Mouse (Mus musculus): ENCODE measurements around the gene Kcnk7.
A peak's percentile ranks its signal among the peaks of the same experiment; 100 is the strongest.
"Not testable (repeated sequence)": the region's sequence is repeated elsewhere in the genome, so short reads cannot be mapped to it uniquely, and the experiment has no call there.

Kcnk7 gene

DNA sequence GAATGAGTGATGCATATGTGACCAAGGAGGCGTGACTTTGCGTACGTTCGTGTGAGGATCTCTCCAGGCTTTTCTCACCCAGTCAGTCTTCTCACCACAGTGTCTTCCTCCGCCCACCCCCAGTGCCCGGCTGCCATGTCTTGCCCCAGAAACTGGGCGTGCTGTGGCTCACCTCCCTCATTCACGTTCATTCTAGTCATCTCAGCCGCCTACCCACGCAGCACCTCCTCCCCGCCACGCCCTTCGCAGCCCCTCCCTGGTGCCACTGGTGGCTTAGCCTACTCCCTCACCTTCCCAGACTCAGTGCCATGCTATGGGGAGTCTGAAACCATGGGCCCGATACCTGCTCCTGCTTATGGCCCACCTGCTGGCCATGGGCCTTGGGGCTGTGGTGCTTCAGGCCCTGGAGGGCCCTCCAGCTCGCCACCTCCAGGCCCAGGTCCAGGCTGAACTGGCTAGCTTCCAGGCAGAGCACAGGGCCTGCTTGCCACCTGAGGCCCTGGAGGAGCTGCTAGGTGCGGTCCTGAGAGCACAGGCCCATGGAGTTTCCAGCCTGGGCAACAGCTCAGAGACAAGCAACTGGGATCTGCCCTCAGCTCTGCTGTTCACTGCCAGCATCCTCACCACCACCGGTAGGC lies at the start of gene Kcnk7:
Gene Kcnk7 (plus strand): TSS at position 205 of the 638 bp plus-strand sequence.
- no peak for DNase-seq (ENCODE audit: low read depth, low spot score)

DNA sequence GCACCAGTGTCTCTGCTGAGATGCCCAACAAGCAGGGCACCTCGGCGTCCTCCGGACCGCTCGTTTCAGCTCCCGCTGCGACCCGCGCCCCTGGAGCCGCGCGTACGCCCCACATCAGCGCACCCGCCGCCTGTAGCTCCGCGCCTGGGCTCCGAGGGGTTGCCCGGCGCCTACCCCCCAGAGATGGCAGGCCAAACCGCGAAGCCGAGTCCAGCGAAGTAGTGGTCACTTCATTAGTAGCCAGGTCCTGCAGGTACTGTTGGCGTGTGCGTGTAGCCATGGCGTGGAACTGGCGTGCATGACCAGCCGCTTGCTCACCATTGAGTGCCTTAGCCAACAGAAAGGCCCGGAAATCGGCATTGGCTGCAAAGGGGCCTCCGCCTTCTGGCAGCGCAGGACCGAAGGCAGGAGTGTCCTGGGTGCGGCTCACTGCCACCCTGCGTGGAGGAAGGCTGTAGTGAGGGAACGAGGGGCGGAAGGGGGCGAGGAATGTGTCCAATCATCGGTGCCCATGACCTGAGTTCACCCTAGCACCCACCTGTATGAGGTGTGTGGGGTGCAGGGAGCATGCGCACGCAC lies 49.4 kb upstream of the Kcnk7 start:
- no peak for DNase-seq (ENCODE audit: low read depth, low spot score)

DNA sequence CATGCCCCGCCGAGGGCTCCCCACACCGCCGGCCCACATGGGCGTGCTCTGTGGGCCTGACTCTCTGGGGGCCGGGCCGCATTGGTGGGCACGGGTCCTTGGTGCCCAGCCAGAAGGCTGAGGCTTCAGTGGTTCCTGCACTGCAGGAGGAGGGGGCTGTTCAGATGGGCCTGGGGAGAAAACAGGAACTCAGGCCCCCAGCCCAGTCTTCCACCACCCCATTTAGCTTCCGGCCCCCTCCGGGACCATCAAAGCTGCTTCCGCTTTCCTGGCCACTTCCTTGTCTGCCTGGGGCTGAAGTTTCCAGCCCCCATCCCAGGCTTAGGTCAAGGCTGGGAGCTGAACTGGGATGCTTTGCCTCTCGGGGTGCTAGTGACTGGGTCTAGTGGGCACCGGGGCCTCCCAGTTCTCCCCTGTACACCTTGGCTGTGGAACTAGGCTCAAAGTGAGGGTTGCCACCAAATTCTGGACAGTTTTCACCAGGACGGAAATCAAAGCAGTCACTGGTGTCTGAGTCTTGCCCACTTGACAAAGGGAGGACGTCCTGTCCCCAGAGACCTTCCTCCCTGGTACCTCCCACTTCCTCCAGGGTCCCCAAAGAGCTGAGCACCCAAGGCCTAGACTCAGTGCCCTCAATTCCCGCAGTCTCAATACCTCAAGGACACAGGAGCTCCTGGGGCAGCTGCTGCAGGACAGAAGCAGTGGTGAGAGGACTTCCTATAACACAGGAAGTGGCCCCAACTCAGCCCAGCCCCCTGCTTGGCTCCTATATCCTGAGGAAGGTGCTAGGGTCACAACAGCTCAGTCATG lies 43.0 kb upstream of the Kcnk7 start:
- no peak for DNase-seq (ENCODE audit: low read depth, low spot score)

DNA sequence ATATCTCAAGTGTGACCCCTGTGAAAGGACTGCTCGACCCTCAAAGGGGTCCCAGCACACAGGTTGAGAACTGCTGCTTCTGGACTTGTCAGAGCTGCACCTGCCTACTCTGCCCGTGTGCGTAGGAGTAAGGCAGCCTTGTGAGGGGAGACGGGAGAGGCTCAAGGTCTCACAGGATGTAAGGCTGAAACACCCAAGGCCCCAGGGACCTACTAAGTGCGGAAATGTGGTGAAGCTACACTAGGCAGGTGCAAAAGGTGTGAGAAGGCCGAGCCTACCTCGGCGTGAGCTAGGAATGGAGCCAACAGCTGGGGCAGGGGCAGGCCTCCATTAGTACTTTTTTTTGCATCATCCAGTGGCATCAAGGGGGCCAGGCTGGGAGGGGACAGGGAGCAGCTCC lies 41.9 kb upstream of the Kcnk7 start:
- DNase-seq (ENCODE audit: low read depth, low spot score): no peak

DNA sequence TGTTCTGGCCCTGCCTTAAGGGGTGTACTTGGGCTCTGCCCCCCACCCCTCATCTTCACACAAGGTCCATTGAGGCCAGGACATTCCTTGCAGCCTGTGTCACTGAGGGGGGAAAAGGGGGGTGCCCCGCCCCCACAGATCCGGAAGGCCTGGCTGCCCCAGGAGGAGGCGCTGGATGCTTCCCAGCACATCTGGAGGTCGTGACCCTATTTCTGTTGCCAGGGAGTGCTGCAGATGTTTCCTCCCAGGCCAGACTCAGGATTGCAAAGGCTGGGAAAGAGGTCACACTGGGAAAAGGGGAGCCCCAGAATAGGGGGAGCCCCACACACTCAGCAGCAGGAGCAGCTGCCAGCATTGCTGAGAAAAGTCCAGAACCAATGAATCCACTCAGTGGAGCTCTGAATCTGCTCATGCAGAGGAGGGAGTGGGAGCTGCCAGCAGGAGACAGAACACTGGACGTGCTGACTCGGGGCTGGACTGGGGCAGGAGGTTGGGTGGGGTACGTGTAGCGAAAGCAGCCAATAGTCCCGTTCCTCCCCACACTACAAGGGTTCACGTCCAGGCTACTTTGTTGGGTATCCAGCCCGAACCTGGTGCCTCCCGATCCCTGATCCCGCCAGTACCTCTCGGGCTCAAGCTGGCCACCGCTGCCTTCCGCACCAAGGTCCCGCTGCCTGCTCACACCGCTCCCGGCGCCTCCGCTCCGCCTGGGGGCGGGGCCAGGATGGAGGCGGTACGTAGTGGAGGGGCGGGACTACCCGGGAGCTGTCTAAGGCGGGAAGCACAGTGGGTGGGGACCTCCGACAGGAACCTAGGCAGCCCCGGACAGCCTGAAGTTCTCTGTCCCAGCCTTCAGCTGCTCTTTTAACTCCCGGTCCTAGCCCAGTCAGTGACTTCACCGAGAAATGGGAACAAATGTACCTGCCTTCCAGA lies 40.9 kb upstream of the Kcnk7 start, which contains the start of gene Sipa1:
Gene Sipa1 (minus strand): TSS at position 727 of the 933 bp plus-strand sequence.
- DNase-seq (ENCODE audit: low read depth, low spot score): no peak

DNA sequence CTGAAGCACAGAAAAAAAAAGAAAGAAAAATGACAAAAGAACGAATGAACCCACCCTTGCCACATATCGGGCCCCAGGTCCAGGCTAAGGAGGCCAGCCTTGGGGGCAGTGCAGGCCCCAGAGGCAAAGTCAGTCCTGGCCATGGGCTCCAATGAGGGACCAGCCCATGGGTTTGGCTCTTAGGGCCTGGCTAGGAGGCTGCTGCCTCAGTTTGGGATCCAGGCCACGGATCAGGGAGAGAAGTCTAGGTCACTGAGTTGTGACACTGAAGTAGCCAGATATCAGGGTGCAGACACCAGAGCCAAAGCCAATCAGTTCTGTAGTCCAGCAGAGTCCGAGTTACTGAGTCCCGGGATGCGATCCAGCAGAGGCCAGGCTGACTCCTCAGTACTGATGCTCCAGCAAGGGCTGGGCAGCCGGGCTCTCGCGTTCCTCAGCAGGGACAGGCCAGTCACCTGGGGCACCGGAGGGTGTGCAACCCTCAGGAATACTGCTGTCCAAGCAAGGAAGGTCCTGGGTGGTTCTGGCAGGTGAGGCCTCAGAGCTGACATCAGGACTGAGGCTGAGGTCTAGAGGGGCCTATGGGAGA lies 39.4 kb upstream of the Kcnk7 start:
- no peak for DNase-seq (ENCODE audit: low read depth, low spot score)

DNA sequence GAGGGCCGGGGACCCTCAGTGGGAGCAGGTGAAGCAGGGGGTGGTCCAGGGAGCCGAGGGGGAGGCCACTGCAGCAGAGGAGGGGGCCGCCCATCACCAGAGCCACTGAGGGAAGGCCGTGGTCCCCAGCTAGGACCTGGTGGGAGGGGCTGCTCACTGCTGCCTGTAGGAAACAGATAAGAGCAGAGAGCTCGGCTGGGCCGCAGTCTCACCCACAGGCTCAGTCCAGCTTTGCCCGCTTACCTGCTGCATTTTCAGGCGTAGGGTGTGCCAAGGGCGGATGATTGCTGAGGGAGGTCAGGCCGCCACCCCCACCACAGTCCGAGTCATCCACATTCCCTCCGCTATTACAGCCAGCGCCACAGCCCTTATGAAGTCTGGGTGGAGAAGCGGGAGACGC lies 38.7 kb upstream of the Kcnk7 start:
- no peak for DNase-seq (ENCODE audit: low read depth, low spot score)

DNA sequence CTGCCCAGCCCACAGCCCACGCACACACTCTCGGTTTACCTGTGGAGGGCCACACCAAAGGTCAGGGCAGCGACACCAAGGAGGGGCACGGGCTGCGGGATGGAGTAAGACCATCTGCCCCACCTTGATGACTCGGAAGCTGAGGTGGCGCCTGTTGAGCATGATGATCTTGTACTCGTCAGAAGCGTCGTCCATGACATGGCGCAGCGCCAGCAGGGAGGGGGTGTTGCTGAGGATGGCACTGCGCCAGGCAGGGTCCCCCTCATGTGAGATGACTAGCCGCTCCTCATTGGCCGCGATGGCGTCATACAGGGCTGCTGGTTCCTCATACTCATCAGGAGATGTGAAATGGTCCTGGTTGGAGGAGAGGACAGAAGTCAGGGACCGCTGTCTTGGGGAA lies 37.8 kb upstream of the Kcnk7 start:
- DNase-seq (ENCODE audit: low read depth, low spot score): no peak

DNA sequence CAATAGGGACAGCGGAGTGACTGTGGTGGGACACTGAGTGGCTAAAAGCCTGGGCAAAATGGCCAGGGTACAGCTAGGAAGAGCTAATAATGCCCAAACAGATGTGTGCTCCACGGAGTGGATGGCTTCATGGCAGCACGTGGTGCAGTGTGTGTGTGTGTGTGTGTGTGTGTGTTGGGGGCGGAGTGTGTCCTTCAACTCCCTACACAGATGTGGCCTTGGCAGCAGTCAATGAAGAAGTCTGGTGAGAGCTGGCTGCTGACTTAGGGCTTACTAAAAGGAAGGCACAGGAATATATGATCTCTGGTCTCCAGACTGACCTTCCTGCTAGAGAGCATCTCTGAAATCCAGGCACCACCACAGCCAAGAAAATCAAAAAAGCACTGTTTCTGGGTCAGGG lies 35.8 kb upstream of the Kcnk7 start:
- no peak for DNase-seq (ENCODE audit: low read depth, low spot score)

DNA sequence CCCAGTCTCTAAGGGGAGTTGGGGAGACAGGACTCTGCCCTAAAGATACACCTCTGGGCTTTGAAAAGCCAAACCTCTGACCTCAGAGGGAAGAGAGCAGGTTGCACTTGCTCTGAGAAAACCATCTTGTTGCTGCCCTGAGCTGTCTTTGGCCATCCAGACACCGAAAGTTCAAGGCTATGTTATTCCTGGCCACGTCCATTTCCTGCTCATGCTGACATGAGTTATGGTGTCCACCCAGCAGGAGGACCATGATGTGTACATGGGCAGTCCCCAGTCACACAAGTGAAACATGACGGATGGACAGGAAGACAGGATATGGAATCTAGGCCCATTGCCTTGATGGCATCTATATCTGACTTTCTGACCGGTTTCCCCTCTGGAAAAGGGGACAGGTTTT lies 23.7 kb upstream of the Kcnk7 start:
- DNase-seq (ENCODE audit: low read depth, low spot score): no peak

DNA sequence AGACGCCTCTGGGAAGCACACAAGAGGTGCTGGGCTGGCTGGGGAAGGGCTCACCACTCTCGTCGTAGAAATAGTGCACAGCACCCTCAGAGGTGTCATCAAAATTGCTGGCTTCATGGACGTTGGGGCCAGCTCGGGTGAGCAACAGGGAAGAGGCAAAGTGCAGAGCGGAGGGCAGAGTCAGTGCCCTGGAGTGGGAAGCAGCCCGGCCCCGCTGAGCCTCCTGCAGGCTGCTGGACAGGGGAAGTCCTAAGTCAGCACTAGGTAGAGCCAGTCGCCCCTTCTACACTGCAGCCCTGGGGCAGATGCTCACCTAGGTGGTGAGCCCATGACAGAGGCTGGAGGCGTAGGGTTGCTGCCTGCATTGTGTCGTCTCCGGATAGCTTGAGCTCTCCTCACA lies 19.9 kb upstream of the Kcnk7 start:
- no peak for DNase-seq (ENCODE audit: low read depth, low spot score)

DNA sequence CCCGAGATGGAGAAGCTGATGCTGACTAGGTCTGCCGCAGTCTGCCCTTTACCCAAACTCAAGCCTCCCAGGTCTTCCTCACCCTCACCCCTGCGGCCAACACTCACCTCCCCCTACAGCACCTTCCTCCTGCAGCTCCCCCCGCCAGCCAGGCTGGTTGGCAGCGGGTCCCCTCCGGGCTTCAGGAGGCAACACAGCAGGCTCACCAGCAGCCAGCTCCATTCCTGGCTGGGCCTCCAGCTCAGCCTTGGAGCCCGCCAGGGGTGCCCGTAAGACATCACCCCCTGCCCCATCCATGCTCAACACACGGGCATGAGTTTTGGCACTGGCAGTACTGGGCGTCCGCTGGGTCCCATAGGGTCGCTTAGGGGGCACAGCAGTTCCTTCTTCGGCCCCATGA lies 19.2 kb upstream of the Kcnk7 start:
- DNase-seq (ENCODE audit: low read depth, low spot score): no peak

DNA sequence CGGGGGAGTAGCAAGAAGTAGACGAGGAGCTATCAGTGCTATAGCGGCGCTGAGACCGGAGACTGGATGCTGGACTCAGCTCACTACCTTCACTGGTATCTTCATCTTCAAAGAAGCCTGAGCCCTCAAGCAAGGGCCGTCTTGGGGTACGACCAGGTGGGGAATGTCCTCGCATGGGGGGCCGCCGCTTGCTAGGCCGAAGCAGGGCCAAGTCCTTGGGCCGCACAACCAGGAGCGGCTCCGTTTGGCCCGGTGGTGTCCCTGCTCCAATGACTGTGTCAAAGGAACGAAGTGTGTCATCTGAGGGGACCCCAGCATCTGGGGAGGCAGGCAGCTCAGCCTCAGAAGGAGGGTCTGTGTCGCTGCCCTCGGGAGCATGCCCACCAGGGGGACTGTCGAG lies 18.7 kb upstream of the Kcnk7 start:
- DNase-seq (ENCODE audit: low read depth, low spot score): no peak

DNA sequence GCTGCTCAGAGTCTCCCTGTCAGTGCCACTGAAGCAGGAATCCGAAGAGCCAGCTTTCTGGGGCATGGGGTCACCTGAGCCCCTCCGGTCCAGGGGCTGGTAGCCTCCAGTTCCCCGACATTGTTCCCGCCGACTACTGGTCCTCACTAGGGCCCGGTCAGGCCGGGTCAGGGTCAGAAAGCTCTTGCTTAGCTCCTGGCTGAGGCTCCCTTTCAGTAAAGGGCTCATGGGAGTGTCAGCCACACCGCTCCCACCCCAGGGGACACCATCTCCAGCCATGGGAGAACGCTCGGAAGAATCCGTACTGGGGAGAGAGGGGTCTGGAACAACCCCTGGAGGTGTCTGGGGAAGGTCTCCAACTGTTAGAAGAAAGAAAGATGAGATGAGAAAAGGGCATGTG lies 18.3 kb upstream of the Kcnk7 start:
- DNase-seq (ENCODE audit: low read depth, low spot score): no peak

DNA sequence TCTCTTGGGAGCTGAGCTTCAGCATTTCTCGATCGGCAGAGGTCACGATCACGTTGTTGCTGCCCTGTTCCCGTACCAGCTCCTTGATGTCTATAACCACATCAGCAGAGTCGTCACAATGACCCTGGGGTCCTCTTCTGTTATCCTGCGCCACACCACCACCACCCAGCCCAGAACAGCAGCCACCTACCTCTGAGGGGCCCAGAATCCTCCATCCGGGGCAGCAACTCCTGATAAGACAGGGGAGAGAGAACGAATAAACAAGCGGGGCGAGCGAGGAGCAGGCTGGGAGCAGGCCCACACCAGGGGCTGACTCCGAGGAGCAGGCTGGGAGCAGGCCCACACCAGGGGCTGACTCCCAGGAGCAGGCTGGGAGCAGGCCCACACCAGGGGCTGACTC lies 17.7 kb upstream of the Kcnk7 start:
- no peak for DNase-seq (ENCODE audit: low read depth, low spot score)

DNA sequence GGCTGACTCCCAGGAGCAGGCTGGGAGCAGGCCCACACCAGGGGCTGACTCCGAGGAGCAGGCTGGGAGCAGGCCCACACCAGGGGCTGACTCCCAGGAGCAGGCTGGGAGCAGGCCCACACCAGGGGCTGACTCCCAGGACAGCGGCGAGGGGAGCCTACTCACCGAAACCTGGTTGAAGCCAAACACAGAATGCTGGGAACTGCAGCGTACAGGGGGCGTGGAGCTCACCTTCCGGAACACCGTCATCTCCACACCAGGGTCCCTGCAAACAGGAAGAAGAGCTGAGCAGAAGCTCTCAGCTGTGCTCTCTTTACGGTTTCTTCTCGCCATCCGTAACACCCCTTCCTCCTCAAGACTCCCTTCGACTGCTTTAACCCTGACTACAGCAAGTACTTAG lies 17.2 kb upstream of the Kcnk7 start:
- DNase-seq (ENCODE audit: low read depth, low spot score): not testable (repeated sequence)

DNA sequence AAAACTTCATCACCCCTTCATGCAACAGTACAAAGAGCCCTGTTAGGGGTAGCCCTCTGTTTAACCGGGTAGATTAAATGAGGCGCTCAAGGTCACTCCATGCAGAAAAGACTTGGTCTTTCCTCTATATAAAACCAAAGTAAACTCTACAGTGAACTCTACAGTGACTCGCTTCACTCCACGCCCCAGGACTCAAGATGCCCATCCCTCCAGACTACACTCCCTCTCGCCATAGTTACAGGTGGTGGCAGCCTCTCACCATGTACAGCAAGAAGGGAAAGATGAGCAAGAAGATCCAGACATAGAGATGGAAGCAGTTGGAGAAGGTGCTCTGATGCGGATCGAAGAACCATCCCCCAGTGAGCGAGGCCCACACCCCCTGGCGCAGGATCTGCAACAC lies 16.4 kb upstream of the Kcnk7 start:
- DNase-seq (ENCODE audit: low read depth, low spot score): no peak

DNA sequence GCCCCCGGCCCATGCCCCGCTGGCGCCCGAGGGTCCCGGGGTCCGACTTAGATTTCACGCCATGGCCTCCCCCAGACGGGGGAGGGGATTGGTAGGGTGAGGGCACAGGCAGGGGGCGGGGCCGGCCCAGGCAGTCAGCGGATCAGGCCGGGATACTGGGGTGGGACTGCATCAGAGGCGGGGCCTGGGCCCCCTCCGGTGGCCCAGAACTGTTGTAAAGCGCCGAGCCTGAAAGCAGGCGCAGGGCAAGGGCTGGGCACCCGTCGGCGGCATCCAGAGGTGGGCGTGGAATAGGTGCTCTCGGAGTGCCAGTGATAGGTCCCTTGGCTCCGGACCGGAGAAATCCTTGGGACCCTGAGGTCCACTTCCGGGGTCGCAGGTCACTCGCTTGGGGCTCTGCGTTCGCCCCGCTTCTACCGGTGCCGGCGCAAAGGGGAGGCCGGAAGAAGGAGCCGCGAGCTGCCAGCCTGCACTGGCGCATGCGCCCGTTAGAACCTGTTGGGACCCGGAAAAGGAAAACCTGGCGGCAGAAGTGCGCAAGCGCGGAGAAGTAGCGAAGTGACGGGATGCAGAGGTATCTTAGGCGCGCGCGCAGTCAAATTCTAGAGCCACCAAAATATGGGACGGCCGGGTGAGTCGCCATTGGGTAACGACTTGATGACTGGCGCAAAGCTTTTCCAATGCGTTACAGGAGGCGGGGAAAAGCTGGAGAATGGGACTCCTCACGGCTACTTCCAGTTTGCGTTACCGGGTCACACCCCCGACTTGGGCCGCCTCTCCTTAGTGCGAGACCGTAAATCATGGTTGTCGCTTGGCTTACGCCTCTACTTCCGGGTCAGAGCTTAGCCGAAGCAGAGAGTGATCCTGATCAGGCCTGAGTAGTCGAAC lies 15.7 kb upstream of the Kcnk7 start, which contains the start of the genes Map3k11 and Pcnx3:
Gene Map3k11 (plus strand): TSS at position 543 of the 888 bp plus-strand sequence.
Gene Pcnx3 (minus strand): TSS at position 709 of the 888 bp plus-strand sequence.
- peak; percentile 100 for DNase-seq (ENCODE audit: low read depth, low spot score)

DNA sequence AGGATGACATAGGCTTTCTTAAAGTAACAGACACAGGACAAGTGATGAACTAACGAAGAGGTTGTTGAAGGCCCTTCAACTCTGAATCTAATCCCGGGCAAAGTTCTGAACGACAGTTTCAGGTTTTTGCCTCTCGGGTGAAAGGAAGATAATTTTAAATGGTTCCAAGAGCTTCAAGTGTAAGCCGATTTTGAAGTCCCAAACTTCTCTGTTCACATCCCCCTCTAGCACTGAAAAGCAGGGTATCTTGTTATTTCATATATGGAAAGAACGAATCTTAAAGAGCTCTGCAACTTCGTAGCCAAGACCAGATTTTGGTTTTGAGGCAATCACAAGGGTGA lies 15.1 kb upstream of the Kcnk7 start:
- DNase-seq (ENCODE audit: low read depth, low spot score): no peak

DNA sequence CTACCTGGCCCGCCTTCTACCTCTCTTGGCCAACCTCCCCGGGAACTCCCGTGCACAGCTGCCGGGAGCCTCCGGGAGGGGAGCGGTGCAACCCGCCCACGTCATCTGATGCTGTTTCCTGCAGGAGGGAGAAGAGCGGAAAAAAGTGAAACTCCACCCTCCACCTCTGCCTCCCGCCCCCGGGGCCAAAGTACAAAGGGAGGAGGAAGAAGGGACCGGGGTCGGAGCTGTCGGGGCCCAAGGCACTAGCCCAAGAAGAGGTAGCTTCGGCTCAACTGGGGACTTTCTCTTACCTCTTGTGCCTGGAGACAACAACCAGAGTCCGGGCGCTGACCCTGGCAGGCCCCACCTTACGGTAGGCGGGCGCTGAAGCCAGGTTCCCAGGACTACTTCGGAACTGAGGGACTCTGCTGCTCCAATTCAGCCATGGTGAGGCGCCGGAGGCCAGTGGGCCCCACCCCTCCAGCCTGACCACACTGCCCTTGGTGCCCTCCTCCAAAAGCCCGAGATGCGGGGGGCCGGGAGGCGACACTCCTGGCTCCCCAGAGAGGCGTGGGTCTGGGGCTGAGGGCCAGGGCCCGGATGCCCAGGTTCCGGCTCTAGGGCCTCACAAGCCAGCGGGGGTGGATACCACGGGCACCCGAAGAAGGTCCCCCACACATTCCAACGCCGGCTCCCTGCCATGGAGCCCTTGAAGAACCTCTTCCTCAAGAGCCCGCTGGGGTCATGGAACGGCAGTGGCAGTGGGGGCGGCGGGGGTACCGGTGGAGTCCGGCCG lies 14.4 kb upstream of the Kcnk7 start:
- peak; percentile 76 for DNase-seq (ENCODE audit: low read depth, low spot score)

All from telencephalon, adult 2 months (tissue).